Mouse (Mus musculus): ENCODE measurements around the gene Naaladl2.

DNA sequence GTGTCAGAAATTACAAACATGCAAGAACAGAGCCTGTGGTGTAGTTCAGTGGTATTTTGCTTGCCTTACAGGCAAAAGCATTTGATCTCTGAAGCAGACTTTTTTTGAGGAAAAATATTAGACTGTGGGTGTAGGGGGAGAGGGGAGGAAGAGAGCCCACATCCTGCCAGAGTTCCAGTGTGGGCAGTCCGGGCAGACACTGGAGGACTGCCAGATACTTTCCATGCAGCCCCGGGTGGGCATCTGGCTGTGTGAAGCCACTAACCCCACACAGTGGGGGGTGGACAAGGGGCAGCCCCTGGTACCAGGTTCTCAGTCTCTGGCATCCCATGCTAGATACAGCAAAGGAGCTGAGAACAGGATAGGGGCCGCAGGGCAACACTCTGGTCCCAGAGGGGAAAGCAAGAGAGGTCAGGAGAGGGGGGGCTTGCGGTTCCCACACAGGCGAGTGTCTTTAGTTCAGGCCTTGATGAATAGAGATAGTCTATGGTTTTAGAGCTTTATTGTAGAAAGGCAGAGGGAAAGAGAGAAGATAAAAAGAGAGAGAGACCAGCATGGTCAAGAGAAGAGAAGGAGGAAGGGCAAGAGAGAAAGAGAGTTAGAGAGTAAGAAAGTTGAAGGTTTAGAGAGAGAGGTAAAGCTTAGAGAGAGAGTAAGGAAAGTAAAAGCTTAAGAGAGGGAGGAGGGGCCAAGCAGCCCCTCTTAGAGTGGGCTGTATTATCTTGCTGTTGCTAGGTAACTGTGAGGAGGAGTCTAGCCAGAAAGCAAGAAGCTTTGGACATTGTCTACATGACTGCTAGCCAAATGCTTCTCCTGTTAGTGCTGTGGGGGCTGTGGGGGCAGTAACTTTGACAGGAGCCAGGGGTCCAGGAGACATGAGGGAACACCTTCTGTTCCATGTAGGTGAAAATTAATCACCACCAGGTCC, 18.9 kb downstream of the Naaladl2 start:
- no peak for TF ChIP-seq CTCF (conservative IDR thresholded peaks at IDR 0.05; ENCODE audit: low read length)
- no peak for TF ChIP-seq NANOG (IDR thresholded peaks at IDR 0.05; ENCODE audit: borderline replicate concordance, low read length)
- no peak for TF ChIP-seq POU5F1 (IDR thresholded peaks at IDR 0.05; ENCODE audit: borderline replicate concordance, low read length)
